Mouse (Mus musculus) lung, postnatal 4 days (tissue): ENCODE results near the gene 5330417C22Rik.

ENCODE experiments used
- DNase-seq, 2 experiments: peaks; one replicate each; pipeline ENCODE4 v3.0.0; 2021

5330417C22Rik gene

DNA sequence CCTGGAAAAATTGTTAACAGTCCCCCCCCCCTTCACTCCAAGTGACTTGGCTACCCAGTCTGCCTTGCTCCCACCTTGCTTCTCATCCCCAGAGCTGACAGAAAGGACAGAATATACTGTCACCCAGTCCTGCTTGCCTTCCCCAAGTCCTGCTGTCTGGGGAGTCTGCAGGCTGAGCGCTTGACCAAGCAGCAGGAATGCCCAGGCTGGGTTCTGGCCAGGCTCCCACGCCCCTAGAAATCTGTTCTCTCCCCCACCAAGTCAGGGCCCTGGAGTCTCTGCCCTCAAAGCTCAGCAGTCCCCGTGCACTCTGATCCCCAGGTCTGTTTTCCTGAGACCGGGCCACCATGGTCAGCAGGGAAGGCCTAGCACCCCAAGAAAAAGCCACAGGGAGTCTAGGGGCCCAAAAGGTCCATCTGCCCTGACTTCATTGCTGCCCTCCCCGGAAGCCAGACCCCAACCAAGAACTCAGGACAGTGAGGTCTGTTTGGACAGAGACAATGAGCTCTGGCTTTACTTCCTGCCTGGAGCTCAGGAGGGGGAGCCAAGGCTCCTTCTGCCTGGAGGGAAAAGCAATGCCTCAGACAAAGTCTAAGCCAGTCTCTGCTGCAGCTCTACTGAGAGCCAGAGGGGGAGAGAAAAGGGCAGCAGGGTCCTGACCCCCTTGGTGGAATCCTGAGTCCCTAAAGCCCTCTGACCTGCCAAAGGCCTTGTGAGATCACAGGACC lies 125.1 kb downstream of the 5330417C22Rik start:
- peak in 1 of 2 experiments; percentile 31 for DNase-seq

DNA sequence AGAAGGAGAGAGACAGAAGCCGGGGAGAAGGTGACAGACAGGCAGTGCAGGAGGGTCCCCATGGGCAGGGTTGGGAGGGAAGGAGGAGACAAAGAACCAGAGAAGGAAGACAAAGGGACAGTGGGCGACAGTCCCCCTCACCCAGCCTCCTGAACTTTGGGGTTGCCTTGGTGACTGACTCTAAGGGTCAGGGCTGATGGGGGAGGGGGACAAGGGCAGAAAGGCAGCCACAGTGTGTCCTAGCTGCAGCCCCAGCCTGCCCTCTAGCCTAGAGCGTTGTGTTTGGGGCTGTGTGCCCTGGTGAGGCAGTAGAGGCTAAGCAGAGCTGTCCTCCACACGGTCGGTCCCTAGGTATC lies 126.0 kb downstream of the 5330417C22Rik start:
- DNase-seq = peak in 1 of 2 experiments; percentile 17

DNA sequence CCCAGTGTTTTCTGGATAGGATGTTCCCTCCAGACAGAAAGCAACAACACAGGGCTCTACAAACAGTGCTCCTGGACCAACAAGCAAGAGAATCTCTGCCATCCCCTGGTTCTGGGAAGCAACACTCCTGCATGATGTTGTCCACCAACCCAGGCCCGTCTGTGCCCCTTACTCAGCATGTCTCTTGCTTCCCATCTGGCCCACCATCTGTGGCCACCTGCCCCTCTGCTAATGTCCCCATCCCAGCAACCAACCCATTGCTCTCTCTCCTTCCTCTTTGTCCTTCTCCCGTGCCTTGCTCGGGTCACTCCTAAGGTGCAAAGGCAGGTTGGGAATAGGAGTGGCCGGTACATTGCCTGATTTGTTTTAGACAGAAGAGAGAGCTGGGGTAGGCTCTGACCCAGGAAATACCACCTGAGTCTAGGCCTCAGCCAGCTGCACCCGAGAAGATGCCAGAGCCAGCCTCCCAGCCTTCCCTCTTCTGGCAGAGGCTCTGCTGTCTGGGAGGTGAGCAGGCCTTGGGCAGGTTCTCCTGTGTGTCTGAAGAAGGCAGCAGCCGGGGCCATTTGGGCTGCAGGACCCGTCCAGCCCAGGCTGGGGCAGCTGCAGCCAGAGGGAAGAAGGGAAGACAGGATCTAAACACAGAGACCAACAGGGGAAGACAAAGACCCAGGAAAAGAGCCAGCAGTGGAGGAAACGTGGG lies 126.5 kb downstream of the 5330417C22Rik start:
- DNase-seq = peak in 1 of 2 experiments; percentile 21

DNA sequence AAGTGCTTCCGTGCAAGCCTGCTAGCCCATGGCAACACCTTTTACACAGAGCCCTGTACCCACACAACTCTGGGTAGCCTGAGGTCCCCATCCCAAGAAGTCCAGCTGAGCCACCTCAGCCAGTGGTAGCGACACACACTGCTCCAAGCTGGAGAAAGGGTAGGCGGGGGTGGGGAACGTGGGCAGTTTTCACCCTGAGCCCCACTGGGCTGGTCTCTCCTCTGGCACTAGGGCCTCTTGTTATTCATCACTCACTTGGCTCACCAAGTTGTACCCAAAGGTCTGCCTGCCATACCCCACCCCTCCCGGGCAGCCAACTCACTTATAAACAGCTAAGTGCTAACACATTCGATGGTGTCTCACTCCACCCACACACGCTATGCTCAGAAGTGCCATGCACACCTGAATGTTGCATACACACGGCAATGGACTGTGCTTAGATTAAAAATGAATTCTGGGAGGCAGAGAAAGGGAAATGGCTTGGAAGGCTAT lies 127.8 kb downstream of the 5330417C22Rik start:
- DNase-seq = no peak

DNA sequence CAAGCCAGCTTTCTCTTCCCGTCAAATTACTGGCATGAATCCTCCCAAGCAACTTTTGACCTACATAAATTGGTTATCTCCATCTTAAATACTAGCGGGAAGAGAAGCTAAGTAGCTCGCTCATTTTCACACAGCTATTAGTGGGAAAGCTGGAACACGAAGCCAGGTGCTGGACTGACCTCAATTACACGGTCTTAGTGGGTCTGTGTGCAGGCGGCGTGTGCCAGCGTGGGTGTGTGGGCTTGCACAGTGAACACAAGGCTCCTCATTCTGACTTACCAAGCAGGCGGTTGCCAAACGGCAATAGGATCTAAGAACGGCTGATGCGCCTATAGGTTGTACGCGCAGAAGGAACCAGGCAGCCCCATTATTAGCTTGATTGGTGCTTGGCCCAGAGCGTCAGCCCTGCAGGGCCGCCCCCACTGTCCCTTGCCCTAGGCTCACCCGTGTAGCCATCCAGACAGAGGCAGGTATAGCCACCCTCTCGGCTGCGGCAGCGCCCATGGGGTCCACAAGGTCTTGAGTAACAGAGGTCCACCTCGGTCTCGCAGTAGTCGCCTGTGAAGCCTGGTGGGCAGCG lies 129.9 kb downstream of the 5330417C22Rik start:
- peak in 1 of 2 experiments; percentile 19 for DNase-seq
